Mouse (Mus musculus): ENCODE results near the gene Mov10l1.

DNA sequence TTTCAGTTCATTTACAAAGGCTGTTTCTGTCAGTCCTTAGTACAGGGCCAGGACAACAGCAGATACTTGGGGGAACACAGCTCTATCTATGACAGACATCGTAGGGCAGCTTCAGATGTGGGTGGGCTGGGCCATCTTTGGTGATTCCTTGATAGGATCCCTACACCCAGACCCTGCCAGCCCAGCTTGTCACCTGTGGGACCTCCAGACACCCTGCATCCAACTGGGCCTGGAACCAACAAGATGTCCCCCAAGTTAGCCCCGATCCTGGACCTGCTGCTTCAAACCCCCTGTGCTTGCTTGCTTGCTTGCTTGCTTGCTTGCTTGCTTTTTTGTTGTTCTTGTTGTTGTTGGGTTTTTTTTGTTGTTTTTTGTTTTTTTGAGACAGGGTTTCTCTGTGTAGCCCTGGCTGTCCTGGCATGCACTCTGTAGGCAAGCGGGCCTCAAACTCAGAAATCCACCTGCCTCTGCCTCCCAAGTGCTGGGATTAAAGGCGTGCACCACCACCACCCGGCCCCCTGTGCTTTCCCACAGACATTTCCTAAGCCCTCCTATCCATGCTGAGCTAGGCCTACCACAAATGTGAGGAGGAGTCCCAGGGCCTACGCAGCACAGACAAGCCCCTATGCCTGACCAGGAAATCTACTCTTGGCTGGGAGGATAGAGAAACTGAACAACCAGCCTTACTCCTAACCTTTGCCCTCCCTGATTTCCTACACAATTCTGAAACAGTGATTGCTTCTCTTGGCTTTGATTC, 79.2 kb downstream of the Mov10l1 start:
- TF ChIP-seq POLR2A (IDR thresholded peaks at IDR 0.05; ENCODE audit: extremely low read depth, insufficient read depth, low read length), result no peak
- no peak for TF ChIP-seq CTCF (IDR thresholded peaks at IDR 0.05; ENCODE audit: low read depth, low read length)

Measured in liver, adult 2 months (tissue).